Mouse (Mus musculus): Measurements from ENCODE around the gene Phactr4. TPM values are rescaled to one million over a fixed set of nuclear protein-coding genes. Genes with fewer than 3 reads are reported as not detected.

Phactr4 gene
- total RNA-seq, 2 experiments from 2014 or later = 8.3 to 11.3 TPM

DNA sequence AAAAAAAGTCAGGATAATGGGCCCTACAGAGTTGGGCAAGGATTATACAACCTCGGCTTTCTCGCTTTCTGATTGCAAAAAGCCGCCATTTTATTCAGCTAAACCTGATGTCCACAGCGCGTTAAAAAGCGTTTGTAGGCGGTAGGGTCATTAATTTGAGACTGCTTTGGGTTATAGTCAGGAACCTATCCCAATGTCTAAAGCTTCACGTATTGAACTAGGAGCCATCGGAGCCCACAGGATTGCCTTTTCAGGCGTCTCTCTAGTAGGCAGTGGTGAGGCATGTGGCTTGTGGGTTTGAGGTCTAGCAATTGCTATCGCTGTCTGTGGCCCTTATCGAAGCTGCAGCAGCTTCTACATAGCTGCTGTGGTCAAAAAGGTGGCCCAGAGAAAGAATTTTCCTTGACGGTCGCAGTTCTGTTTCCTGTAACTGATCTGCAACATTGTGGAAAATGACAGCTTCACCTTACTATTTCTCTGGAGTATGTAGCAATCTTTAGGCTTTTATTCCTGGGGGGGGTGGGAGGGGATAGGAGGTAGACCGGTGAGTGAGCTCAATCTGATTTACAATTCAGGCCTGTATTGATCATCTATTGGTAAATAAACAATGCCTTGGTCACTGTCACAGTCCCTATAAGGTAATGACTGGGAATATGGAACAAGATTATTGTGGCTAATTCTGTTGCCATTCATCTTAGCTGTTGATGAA is 113.0 kb downstream of the Phactr4 start:
- DNase-seq (ENCODE audit: low spot score in 2 of 2) = peak; percentile 18 to 37
- intact Hi-C loops (cut with DNase I) = loop anchor here (2.0 to 10.0 kb wide), 2 partner anchors 20 to 206 kb away; partner anchors contain the start of genes Sesn2 and Trnau1ap

DNA sequence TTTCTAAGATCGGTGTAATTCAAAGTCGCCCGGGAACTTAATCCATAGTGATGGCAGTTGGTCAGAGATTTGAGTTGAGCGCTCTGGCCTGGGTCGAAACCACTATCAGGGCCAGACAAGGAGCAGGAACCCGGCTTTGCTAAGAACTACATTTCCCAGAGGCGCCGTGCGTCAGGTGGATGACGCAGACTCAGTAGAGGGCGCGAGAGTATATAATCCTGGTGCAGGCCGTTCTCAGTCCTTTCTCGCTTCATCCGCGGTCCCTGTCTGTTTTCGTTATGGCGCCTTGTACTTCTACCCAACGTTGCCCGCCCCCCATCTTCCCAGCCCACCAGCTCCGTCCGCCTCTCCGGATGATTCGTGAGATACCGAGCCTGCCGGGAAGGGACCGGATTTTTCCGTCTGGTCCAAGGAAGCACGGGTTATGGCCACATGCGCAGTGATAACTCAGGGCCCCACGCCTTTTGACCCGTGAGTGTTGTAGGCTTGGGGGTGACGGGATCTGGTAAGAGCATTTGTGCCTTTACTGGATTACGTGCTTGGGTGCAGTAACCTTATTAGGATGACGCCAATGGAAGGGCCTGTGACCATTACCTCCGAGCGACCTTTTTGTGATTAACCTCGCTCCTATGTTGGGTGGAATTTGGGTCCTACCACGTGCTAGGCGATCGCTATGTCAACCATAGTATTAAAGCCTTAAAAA is 113.7 kb downstream of the Phactr4 start:
- peak; percentile 91 to 95 for DNase-seq (ENCODE audit: low spot score in 2 of 2)
- intact Hi-C loops (cut with DNase I) = loop anchor here (2.0 to 10.0 kb wide), 2 partner anchors 20 to 206 kb away; partner anchors contain the start of genes Sesn2 and Trnau1ap

DNA sequence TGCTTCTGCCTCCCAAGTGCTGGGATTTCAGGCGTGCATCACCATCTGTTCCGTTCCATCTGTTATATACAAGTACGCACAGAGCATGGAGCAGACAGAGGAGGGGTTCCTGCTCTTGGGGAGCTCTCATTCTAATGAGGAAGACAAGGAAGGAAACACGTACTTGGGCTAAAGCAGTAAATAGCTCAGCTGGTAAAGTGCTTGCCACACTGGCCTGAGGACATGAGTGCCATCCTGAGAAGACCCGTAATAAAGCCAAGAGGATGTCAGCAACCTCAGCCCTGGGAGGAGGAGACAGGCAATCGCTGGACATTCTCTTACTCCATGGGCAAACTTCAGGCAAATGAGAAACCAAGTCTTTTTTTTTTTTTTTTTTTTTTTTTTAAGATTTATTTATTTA is 116.3 kb downstream of the Phactr4 start:
- intact Hi-C loops (cut with DNase I) = loop anchor here (10.0 kb wide), 1 partner anchor 209 kb away; the partner anchor contains the start of gene Sesn2

More for the DNA sequence above, 116.3 kb downstream of the Phactr4 start:
- DNase-seq (ENCODE audit: low spot score in 2 of 2) = no peak

Small RNA genes within 50 kb of the gene (microRNA-seq; reads per million reads assigned to microRNA genes)
- gene Gm25707 = 0 reads per million in 2 experiments

Other genes with a start within 250 kb of the Phactr4 start
- gene Ythdf2, start 210.2 kb downstream of the Phactr4 start, total RNA-seq (2021) = 10 to 100 TPM; 45.4 to 46.3 TPM
- 10 to 100 TPM; 25.2 to 26.2 TPM for gene Gmeb1, start 160.9 kb downstream of the Phactr4 start, total RNA-seq (2021)
- 10 to 100 TPM; 19.2 to 22.5 TPM for gene Taf12, start 148.1 kb downstream of the Phactr4 start, total RNA-seq (2021)
- 1 to 10 TPM; 1.2 to 1.5 TPM for gene Rab42, start 119.1 kb downstream of the Phactr4 start, total RNA-seq (2021)
- 10 to 100 TPM; 18.0 to 22.2 TPM for gene Trnau1ap, start 93.0 kb downstream of the Phactr4 start, total RNA-seq (2021)
- gene Rcc1, start 68.9 kb downstream of the Phactr4 start, total RNA-seq (2021) = 10 to 100 TPM; 12.8 to 14.8 TPM
- 10 to 100 TPM in 1 of 2 experiments, 1 to 10 TPM in 1; 8.5 to 10.8 TPM for gene Med18, start 41.4 kb upstream of the Phactr4 start, total RNA-seq (2021)
- 10 to 100 TPM in 1 of 2 experiments, 1 to 10 TPM in 1; 9.5 to 10.2 TPM for gene Sesn2, start 88.0 kb upstream of the Phactr4 start, total RNA-seq (2021)
- 100 to 1,000 TPM; 490 to 544 TPM for gene Atpif1, start 111.2 kb upstream of the Phactr4 start, total RNA-seq (2021)
- 10 to 100 TPM; 83.9 to 93.1 TPM for gene Dnajc8, start 113.1 kb upstream of the Phactr4 start, total RNA-seq (2021)
- gene Ptafr, start 141.6 kb upstream of the Phactr4 start, total RNA-seq (2021) = 1 to 10 TPM; 1.6 to 1.7 TPM
- 10 to 100 TPM; 29.1 to 34.6 TPM for gene Eya3, start 216.5 kb upstream of the Phactr4 start, total RNA-seq (2021)

Measured in left cerebral cortex, postnatal 25 days (tissue).